Mouse (Mus musculus): Measurements from ENCODE around the gene Plcb1.

- TF ChIP-seq CTCF (IDR thresholded peaks at IDR 0.05; ENCODE audit: low read depth) (no peak), EP300 (IDR thresholded peaks at IDR 0.05; ENCODE audit: low read depth) (peak; percentile 50; the same call in 1 of the 2 replicates)
Observed at GRCm38 (mm10) chr2:135067419-135067818, 281.6 kb downstream of the Plcb1 start.
